Mouse (Mus musculus) CH12.LX (cell line): ENCODE results near the gene Ttyh2.

Source experiments
- CTCF ChIP-seq, 2 experiments: IDR thresholded peaks in 1 of 2; conservative IDR thresholded peaks in 1 of 2; 2 replicates each; pipeline ENCODE4 v1.5.1; 2011 to 2012; ENCODE audit warnings: low read depth in 2 of 2, low read length in 2 of 2, improper control_type of control experiment in 1 of 2, inconsistent platforms in 1 of 2, mild to moderate bottlenecking in 1 of 2, moderate library complexity in 1 of 2
- HCFC1 ChIP-seq: IDR thresholded peaks from 2 replicates; pipeline ENCODE4 v1.6.1; 2012; ENCODE audit warnings: low read depth, mild to moderate bottlenecking, inconsistent platforms, low read length, improper control_type of control experiment
- MXI1 ChIP-seq: IDR thresholded peaks from 2 replicates; pipeline ENCODE4 v1.6.1; 2011; ENCODE audit warnings: mild to moderate bottlenecking, low read depth, low read length, improper control_type of control experiment
- NELFE ChIP-seq: IDR thresholded peaks from 2 replicates; pipeline ENCODE4 v1.6.1; 2011; ENCODE audit warnings: low read depth, low read length, improper control_type of control experiment
- RAD21 ChIP-seq: IDR thresholded peaks from 2 replicates; pipeline ENCODE4 v1.6.1; 2011; ENCODE audit warnings: low read depth, mild to moderate bottlenecking, low read length, improper control_type of control experiment, moderate library complexity
- UBTF ChIP-seq: IDR thresholded peaks from 2 replicates; pipeline ENCODE4 v1.6.1; 2012; ENCODE audit warnings: low read depth, mild to moderate bottlenecking, inconsistent platforms, low read length, improper control_type of control experiment, moderate library complexity
- ZC3H11A ChIP-seq: IDR thresholded peaks from 2 replicates; pipeline ENCODE4 v1.6.1; 2012; ENCODE audit warnings: low read depth, mild to moderate bottlenecking, inconsistent platforms, low read length, improper control_type of control experiment

GRCm38 (mm10) chr11:114720535-114720934 is 45.3 kb downstream of the Ttyh2 start:
- TF ChIP-seq ZC3H11A: no peak
- TF ChIP-seq RAD21: no peak
- TF ChIP-seq CTCF (conservative IDR thresholded peaks at IDR 0.05 in 1 of 2, IDR thresholded peaks at IDR 0.05 in 1 of 2; ENCODE audit: low read depth in 2 of 2, low read length in 2 of 2): no peak
- TF ChIP-seq HCFC1: no peak
- no peak for TF ChIP-seq NELFE
- no peak for TF ChIP-seq MXI1
- TF ChIP-seq UBTF: no peak
